Mouse (Mus musculus) cortical plate, adult 2 months (tissue): Measurements from ENCODE around the gene Wdr90.

Experiments
- CTCF ChIP-seq: fragments of 200-500 bp; IDR thresholded peaks from 2 replicates; pipeline ENCODE4 v1.5.1; 2011; ENCODE audit warnings: mild to moderate bottlenecking, control low read depth, low read length; ENCODE audit not compliant: insufficient read depth; ENCODE audit errors: extremely low read depth
- POLR2A ChIP-seq: fragments of 200-500 bp; IDR thresholded peaks from 2 replicates; pipeline ENCODE4 v1.6.1; 2011; ENCODE audit warnings: mild to moderate bottlenecking, low read length, control low read depth; ENCODE audit not compliant: insufficient read depth; ENCODE audit errors: extremely low read depth

DNA sequence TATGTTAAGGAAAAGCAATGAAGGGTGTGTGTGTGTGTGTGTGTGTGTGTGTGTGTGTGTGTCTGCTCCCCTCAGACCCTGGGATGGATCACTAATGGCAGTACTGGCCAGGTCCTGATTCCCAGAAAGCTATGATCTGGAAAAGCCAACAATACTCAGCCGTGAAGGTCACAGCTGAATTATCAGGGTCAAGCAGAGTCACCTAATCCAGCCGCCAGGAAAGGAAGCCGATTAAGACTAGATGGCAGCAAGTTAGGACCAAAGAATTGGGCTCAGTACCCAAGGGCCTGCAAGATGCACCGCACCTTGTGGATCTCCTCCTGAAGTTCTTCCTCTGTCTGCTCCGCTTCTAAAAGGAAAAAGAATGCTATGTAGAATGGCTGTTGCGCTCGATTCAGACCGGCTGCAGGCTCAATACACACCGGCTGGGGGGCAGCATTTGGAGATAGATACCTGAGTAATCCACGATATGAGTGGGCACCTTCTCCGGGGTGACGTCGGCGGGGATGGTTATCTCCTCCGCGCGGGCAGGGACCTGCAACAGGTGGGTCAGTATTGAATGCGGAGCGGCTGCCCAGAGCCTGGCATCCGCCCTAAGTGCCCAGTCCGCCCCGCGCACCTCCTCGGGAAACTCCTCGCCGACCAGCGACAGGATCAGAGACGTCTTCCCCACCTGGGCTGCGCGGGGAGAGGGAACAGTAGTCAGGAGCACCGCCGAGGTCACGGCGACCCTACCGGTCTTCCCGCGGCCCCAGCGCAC is 17.5 kb downstream of the Wdr90 start:
- TF ChIP-seq CTCF (no peak), POLR2A (no peak)
